Mouse (Mus musculus): ENCODE data around the gene 6030452D12Rik.

The 6030452D12Rik gene

DNA sequence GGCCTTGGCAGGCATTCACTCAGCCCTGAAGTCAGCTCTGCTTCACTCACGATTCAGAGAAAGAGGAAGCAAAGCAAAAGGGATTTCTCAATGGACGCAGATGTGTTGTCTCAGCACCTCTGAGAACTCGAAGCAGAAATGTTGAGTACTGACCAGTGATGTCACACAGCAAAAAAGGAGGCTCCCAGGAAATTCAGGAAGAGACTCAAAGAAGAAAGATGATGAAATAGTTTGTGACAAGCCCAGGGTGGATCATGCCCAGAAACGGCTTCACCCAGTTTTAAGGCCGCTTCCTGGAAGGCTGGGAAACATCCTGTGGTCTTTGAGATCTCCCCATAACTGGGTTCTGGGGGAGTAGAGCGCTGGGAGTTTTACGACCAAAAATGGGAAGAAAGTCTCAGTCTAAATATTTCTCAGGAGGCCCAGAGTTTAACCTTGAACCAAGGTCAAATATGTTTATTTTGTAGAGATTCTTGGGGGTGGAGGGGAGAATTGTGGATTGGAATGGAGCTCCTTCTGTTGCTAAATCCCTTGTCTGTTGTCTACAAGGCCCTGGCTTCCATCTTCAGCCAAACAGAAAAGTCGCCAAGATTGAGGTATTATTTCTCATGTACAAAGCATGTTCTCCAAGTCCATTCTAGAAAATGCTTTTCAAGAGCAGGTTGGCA lies at the start of gene 6030452D12Rik:
Gene 6030452D12Rik, plus strand, starts transcription at position 505 of the 668 bp plus-strand sequence.
- DNase-seq: no peak

DNA sequence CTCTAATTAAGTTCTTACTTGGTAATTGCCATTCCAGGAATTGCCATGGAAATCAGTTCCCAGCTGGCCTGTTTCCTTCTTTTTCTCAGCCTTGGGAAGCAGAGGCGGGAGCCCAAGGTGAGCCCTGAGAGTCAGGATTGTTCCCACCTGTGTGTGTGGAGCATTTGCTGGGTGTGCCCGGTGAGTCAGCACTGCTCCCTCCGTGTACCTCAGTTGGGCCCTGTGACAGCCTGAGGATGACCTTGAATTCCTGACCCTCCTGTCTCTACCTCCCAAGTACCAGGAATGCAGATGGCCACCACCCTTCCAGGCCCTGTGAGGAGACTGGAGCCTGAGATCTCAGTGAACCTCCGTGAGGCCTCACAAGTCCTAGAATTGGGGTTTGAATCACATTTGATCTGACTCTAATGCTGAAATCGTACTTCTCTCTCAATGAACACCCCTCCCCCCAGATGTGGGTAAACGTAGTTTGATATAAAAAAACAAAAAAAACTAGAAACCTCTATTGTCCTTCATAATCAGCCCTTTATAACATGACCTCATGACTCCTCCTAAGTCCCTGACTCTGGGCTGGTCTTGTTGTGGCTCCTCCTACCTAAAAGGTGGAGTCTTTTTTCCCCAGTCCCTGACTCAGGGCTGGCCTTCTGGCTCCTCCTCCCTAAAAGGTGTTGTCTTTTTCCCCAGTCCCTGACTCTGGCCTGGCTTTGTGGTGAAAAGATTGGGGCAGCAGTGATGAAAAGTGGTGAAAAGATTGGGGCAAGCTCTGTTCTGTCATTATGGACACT lies 48.8 kb upstream of the 6030452D12Rik start:
- DNase-seq: no peak

DNA sequence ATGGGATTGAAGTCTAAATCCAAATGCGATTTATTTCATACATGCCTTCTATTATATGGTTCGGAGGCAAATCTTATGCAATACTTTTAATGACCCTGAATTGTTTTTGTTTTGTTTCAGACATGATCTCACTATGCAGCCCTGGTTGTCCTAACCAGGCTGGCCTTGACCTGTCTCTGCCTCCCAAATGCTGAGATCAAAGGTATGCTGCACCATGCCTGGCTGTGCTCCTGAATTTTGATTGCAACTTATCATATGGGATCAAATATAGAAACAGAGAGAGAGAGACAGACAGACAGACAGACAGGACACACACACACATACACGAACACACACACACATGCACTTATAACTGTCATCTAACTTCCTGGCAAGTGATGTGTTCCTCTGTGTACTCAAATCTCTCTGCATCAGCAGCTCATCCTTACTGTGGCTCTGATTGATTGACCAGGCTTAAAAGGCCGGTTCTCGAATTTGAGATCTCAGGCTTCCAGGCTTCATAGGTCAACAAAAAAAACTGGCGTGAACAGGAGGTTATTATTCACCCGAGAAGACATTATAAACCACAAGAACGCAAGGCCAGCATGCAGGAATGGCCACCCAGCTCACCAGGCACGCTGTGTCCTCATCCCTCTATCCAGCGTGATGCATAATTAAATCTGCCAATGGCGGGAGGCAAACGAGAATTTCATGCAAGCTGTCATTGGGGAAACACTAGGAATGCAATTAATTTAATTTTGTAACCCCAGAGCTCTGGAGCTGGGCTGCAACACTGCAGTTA lies 47.4 kb upstream of the 6030452D12Rik start:
- DNase-seq: no peak

DNA sequence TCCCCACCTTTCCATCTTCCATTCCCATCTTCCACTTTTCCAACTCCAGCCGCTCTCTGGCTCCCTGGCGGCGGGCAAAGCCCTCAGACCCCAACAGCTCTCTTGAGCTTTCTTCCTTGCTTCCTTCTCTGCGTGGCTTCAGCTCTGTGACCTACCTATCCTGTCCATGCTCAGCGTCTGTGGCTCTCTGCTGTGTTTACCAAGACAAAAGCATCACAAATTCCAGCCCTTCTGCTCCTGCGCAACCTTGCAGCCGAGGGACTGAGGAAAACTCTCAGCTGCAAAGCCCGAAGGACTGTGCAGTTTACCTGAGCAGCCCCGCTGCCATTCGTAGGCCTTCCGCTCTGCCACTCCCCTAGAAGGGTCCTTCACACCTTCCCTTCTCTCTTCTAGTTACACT lies 46.3 kb upstream of the 6030452D12Rik start:
- DNase-seq: no peak

DNA sequence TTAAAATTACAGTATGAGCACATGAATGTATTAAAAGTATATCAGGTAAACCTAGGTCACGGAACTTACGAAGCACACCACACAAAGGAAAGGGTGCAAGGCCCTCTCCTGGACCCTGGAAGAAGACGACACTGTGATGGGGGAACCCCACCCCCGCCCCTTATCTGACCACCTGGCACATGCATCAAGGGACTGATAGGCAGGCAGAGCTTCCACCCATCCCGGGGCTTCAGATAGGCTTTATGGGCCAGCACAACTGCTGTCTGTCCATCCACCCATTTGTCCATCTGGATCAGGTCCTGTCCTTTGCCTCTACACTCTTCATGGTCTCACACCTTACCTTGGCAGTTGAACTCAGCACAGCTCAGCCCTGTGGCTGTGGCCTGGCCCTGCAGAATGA lies 38.2 kb upstream of the 6030452D12Rik start:
- DNase-seq: no peak

DNA sequence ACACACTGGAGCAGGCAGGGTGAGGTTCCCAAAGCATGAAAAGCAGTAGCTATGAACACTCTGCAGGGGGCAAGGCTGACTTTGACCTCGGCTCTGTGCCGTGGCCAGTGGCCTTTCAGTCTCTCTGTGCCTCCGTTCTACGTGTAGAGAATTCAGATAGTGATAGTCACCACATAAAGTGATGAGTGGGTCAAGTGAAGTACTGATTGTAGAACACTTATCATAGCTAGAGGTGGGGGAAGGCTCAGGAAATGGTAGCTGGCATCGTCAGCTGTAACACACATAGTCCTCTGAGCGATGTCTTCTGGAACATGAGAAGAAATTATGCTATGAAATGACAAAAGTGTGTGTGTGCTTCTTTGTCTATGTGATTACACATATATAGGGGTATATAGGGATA lies 36.5 kb upstream of the 6030452D12Rik start:
- no peak for DNase-seq

DNA sequence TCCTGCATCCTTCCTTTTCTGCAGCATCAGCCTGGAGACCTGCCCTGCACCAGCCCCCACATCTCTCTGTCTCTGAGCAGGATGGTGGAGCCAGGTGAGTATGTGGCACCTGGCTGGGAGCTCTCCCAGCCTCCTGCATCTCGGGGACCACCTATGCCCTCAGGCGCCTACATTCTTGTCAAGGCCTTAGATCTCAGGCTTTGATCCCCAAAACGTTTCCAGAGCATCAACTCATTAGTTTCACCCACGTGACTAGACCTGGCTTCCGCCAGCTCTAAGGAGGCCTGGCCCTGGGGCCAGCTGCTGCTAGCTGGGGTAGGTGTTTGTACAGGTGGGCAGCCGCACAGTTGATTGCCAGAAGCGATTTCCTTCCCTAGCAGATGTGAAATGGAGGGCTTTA lies 30.8 kb upstream of the 6030452D12Rik start:
- no peak for DNase-seq

DNA sequence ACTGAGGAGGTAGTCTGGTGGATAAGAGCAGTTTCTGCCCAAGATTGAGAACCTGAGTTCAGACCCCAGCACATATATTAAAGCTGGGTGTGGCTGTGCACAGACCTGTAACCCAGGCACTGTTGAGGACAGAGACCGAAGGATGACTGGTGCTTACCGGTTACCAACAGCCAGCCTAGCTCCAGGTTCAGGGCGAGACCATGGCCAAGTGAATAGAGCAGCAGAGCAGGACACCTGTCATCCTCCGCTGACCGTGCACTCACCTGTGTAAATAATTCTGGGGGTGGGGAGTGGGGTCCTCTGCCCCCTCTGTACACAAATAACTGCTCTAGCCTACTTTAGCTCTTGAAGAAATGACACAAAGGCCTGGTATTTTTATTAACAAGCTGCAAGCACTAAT lies 26.3 kb upstream of the 6030452D12Rik start:
- no peak for DNase-seq

DNA sequence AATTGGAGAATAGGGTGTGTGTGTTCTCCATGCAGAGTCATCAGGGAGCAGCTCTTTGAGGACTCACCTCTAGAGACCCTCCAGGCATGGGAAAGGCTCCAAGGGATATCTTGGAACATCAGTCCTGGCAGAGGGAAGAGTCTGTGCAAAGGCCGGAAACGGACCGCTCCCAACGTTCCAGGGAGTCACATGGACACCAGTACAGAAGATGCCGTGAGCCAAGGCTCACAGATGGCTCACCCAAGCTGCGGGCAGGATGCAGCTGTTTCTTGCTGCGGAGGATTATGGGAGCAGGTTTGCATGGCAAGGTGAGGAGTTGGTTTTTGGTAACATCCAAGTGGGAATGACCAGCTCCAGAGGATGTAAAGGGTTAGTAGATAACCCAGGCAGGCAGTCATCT lies 3.9 kb downstream of the 6030452D12Rik start:
- no peak for DNase-seq

DNA sequence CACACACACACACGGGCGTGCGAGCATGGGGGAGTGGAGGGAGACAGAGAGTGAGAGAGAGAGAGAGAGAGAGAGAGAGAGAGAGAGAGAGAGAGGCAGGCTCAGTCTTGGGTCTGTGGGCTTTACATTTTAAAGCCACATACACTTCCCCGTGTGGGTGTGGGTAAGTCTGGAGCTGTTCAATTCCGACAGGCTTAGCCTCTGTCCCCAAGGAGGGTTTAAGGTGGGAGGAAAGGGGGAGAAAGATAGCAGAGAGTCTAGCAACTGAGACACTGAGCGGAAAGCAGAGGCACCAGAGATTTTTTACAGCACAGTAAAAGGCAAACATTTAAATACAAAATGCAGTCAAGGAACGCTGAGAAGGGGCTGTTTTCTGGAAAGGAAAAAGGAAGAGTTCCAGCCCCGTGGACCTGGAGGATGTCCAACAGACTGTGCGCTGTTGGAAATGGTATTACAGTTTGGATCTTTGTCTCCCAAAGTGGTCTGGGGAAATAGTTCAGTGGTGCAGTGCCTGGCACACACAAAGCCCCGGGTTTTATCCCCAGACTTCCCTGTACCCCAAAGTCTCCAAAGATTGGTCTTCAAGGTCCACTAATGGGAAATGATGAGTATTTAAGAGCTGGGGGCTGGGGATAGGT lies 5.1 kb downstream of the 6030452D12Rik start:
- DNase-seq: no peak

DNA sequence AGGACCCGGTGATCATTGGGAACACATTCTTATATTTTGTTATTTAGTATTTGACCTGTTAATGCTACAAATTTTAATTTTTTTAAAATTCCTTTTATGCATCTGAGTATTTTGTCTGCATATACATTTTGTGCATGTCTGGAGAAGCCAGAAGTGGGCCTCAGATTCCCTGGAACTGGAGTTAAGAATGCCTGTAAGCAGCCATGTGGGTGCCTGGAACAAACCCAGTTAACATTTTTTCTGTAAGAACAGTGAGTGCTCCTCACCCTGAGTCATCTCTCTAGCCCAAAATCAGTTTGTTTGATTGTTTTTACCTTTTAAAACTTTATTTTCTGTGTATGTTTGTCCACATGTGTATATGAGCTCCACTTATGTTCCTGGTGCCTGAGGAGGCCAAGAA lies 5.8 kb downstream of the 6030452D12Rik start:
- no peak for DNase-seq

DNA sequence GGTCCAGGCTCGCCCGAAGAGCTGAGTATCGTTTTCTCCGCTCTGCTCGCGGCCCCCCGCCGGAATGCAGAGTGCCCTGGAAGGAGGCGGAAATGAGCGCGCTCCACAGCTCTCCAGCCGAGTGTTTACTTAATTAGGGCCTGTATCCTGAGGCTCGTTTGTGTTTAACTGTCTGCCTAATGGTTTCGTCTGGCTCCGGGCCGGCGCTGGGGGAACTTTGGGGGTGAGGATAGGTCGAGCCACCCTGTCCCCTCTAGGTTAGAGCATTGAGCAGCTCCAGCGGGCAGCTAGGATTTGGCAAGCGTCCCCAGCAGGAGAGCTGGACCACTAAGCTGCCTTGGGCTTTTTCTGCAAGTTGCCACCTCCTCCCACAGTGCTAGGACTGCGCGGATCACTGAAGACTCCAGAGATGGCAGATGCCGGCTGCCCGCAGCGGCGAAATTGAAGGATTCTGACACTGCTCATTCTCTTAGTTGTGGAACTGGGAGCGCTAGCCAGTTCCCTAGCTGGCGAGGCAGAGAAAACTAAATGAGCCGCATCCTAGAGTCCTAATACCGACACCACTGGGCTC lies 7.5 kb downstream of the 6030452D12Rik start:
- peak; percentile 12 for DNase-seq

DNA sequence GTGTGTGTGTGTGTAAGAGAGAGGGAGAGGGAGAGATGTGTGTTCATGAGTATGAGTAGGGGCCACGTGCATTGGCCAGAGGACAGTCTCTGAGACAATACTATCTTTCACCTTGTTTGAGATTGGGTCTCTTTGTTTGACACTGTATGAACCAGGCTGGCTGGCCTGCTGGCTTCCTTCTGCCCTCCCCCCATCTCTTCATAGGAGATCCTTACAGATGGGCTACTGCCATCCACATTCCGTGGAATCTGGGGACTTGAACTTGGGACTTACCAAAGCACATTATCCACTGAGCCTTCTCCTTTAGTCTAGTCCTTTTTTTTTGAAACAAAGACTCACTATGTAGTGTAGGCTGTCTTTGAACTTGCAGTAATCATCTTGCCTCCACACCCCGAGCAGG lies 8.1 kb downstream of the 6030452D12Rik start:
- DNase-seq: no peak

DNA sequence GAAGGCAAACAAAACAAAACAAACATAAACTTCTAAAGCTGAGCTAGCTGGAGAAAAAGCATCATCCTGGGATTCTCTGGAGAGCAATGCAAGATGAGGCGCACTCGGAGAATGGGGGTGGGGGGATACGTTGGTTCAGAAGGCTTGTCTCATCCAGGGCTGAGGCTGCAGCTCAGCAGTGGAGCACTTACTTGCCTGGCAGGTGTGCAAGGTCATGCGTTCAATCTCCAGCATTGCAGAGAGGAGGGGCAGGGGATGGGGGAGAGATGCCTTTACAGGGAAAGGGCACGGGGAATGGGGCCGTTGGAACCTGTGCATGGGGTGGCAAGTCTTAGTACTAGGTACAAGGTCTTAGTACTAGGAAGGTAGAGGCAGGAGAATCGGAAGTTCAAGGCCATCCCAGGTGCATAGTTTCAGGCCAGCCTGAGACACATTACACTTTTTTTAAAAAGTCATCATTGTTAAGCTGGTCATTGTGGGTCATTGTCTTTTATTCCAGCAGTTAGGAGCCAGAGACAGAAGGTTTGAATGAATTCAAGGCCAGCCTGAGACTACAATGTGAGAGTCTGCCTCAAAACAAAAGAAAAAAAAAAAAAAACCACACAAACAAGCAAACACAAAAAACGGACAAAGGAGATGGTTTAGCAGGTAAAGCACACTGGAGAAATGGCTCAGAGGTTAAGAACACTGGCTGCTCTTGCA lies 8.9 kb downstream of the 6030452D12Rik start:
- DNase-seq: no peak

DNA sequence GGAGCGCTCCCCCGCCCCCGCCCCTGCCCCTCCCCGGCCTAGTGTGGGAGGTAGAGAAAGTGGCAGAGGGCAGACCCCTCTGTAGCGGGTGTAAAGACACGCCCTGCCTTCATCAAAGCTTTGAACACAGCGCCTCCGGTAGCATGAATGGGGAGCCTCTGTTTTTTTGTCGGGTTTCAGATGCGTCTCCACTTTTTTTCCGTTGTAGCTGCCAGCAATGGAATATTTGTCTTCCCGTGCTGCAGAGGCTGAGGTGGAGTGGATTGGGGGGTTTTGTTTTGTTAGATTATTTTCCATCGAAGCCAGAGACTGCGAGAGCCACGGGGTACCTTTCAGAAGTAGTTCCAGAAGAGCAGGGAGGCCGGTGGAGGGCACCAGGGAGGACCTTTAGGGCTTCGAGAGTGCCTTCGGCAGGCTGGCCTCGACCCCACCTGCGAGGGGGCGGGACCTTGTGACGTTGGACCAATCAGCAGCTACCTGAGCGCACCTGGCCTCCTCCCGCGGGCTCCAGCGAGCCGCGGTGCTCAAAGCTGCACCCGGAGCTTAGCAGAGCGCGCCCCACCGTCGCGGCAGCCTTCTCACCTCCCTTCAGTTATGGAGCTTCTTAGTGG lies 10.1 kb downstream of the 6030452D12Rik start, which contains the start of gene Cdh3:
Gene Cdh3, plus strand, starts transcription at position 527 of the 611 bp plus-strand sequence.
- peak; percentile 11 for DNase-seq

DNA sequence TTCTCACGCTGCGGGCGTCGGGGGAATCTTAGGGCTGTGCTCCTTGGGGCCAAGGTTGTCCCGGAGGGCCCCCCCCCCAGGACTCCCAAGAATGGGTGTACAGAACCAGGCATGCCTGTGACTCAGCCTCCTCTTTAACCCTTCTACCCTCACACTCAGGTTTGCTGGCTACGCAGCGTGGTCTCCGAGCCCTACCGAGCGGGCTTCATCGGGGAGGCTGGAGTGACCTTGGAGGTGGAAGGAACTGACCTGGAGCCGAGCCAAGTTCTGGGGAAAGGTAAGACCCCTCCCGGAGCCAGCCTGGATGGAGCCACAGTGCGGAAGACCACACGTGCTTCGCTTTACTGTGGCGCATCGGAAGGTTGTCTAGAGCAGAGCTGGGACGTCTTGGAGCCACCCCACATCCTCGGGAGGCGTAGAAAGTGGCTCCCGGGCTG lies 10.8 kb downstream of the 6030452D12Rik start:
- no peak for DNase-seq

DNA sequence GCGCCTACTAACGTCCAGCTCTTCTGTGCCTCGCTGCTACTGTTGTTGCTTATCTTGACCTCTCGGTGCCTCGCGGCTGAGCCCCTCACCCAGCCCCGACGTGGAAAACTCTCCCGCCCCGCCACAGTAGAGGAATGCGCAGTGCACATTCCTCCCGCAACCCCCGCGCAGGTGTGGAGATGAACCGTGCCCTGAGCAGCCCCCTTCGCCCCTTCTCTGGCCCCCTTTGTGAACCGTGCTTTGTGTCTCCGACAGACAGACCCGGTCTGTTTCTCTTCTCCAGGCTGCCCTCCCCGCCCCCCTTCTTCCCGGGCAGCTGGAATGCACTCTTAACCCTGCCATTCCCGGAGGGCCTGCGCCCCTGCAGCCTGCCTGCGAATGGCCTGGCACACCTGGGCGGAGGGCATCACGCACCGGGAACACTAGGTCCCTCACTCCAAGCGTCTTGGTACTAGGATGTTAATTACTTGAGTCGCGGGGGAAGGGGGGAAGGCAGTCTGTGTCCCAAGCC lies 11.3 kb downstream of the 6030452D12Rik start:
- no peak for DNase-seq

DNA sequence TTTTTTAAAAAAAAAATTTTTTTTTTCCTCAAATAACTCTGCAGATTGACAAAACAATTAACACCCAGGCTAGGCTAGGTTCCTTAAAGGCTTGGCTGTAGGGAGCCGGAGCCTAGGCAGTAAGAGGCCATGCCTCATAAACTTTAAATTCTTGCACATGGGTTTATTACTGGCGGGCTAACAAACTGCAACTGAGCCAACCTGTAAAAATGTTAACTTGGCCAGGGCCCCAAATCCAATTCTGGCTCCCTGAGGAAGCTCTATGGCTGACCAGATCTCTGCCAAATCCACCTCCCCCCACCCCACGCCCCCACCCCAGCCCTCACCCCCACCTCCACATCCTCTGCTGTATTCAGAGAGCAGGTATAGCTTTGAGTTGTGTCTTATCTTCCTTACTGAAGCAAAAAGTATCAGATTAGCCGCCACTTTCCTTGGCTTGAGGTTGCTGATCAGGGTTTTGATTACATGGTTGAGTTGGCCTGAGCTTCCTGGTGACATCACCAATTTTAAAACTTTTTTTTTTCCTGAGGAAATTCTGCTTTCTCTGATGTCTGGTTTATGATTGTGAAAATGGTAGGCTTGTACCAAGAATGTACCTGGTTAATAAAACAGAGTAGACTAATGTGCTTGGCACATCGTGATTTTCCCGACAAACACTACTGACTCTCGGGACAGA lies 12.3 kb downstream of the 6030452D12Rik start:
- DNase-seq: no peak

DNA sequence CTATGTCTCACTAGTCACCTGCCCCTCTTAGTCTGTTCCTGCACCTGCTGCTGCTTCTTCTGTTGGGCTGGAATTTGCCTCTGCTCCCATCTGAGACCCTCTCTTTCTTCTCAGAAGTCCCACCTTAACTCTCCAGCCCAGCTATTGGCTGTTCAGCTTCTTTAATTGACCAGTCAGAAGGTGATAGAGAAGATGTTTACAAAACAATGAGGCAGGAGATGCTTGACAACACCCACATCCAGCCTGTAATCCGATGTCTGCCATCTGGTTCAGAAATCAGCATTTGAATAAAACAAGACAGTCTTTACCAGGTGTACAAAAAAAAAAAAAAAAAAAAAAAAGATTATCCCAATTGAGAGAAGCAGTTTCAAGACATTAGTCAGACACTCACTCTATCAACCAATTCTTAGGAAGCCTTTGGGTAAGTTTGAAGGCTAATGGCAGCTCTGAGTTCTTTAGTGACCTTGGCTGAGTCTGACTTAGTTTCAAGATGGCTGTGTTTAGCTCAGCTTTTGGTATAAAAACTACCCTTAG lies 15.7 kb downstream of the 6030452D12Rik start:
- DNase-seq: no peak

DNA sequence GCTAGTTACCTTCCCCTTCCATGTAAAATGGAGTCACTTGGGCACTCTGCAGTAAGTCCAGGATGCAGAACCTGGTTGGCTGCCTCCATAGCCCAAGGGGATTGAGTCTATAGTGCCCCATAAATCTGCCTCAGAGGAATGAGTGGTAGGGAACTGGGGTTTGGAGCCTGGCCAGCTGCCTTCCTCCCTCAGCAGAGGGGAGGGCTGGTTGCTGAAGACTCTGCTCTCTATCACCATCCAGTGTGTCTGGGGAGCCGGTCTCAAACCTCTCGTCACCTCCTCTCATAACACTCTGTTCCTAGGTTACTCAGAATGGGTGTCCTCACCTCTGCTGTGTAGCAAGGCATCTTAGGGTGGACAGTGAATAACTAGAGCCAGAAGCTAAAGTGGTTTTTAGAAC lies 16.3 kb downstream of the 6030452D12Rik start:
- no peak for DNase-seq
